Mouse (Mus musculus) heart, embryonic 14.5 days (tissue): ENCODE measurements around the gene Nupr1. TPM values are rescaled to one million over a fixed set of nuclear protein-coding genes. Genes with fewer than 3 reads are reported as not detected.

Experiments
- ATAC-seq: fragments of 200-750 bp; cut with Nextera tagmentation; 2 replicates; pipeline ENCODE4 v1.8.0; 2017; ENCODE audit warnings: low read depth, moderate TSS enrichment; ENCODE audit not compliant: insufficient number of reproducible peaks, insufficient read depth, low FRiP score
- H3K27ac ChIP-seq, 2 experiments: fragments of 200-500 bp in 1 of 2; fragments of 300-500 bp in 1 of 2; sonication (generic) in 1 of 2; replicated peaks in 1 of 2; 2 replicates each; pipeline ENCODE4 v1.5.1; 2012 to 2014; ENCODE audit warnings: low read depth in 2 of 2, low read length in 2 of 2, control low read depth in 1 of 2, mild to moderate bottlenecking in 1 of 2, mixed read lengths in 1 of 2; ENCODE audit not compliant: control insufficient read depth in 1 of 2, insufficient read depth in 1 of 2
- H3K27me3 ChIP-seq: fragments of 300-500 bp; sonication (generic); 2 replicates; pipeline ENCODE4 v1.6.1; 2014; ENCODE audit warnings: mild to moderate bottlenecking, low read length, control low read depth; ENCODE audit not compliant: control insufficient read depth, insufficient read depth
- H3K36me3 ChIP-seq: fragments of 300-500 bp; sonication (generic); 2 replicates; pipeline ENCODE4 v1.6.1; 2014; ENCODE audit warnings: mild to moderate bottlenecking, control low read depth, low read length, mixed read lengths; ENCODE audit not compliant: control insufficient read depth, insufficient read depth
- H3K4me1 ChIP-seq, 2 experiments: fragments of 200-500 bp in 1 of 2; fragments of 300-500 bp in 1 of 2; sonication (generic) in 1 of 2; 2 replicates each; pipeline ENCODE4 v1.6.1; 2012 to 2014; ENCODE audit warnings: low read length in 2 of 2, control low read depth in 1 of 2, mixed read lengths in 1 of 2; ENCODE audit not compliant: control insufficient read depth in 2 of 2, insufficient read depth in 2 of 2
- H3K4me2 ChIP-seq: fragments of 300-500 bp; sonication (generic); 2 replicates; pipeline ENCODE4 v1.6.1; 2014; ENCODE audit warnings: mild to moderate bottlenecking, low read length
- H3K4me3 ChIP-seq, 2 experiments: fragments of 200-500 bp in 1 of 2; fragments of 300-500 bp in 1 of 2; sonication (generic) in 1 of 2; 2 replicates each; pipeline ENCODE4 v1.5.1; 2012 to 2014; ENCODE audit warnings: low read length in 2 of 2, mild to moderate bottlenecking in 2 of 2, control low read depth in 1 of 2, low read depth in 1 of 2, moderate library complexity in 1 of 2; ENCODE audit not compliant: control insufficient read depth in 1 of 2, insufficient read depth in 1 of 2
- H3K9ac ChIP-seq: fragments of 300-500 bp; sonication (generic); 2 replicates; pipeline ENCODE4 v1.6.1; 2014; ENCODE audit warnings: mild to moderate bottlenecking, low read length
- H3K9me3 ChIP-seq: fragments of 300-500 bp; sonication (generic); 2 replicates; pipeline ENCODE4 v1.6.1; 2016; ENCODE audit warnings: low read length, control low read depth; ENCODE audit not compliant: control insufficient read depth
- WGBS: fragments of 180-500 bp; shearing (Covaris S2); extraction: QIAGEN DNeasy Blood & Tissue Kit; methylation state at CpG from one replicate; pipeline ENCODE4 v1.1.7; 2014; 5-methylcytosine and 5-hydroxymethylcytosine counted together
- polyA plus RNA-seq: library from polyadenylated mRNA; unstranded; fragments of >200 nt; fragmentation: Nextera tagmentation; extraction: Ambion mirVana; gene quantifications from 2 replicates; pipeline ENCODE4 v1.2.1, GENCODE M21; 2014

Gene Nupr1
- polyA plus RNA-seq, result 7.4 and 10.9 TPM in 2 replicates

- no peak within 1 kb of the TSS for H3K9ac ChIP-seq
- no peaks in the 10 kb centered on the region for H3K27me3 ChIP-seq
- no peak within 1 kb of the TSS for H3K27ac ChIP-seq
- no peaks in the 10 kb centered on the region; a peak in 1 of 4 replicates for H3K4me1 ChIP-seq
- WGBS, result 84% methylated on average over 4 of the region's 4 CpGs
- H3K4me2 ChIP-seq, result no peak within 1 kb of the TSS
- H3K36me3 ChIP-seq, result no peaks in the 10 kb centered on the region
- no peaks in the 10 kb centered on the region for H3K9me3 ChIP-seq
- no peak within 1 kb of the TSS for H3K4me3 ChIP-seq
- no peak for ATAC-seq
These were observed at the start of gene Nupr1 for GRCm38 (mm10) chr7:126630824-126631518. Nupr1 (minus strand) TSS chr7:126630861.

- peaks cover 7% of the 10 kb centered on the region; the same call in 1 of the 2 replicates for H3K36me3 ChIP-seq
- WGBS, result 84% methylated on average over 5 of the region's 5 CpGs
- peaks cover 2 to 11% of the 10 kb centered on the region in 2 experiments; a peak in 3 of 4 replicates for H3K4me1 ChIP-seq
- H3K9me3 ChIP-seq, result no peaks in the 10 kb centered on the region
- H3K4me2 ChIP-seq, result no peak overlapping the region
- H3K27me3 ChIP-seq, result no peaks in the 10 kb centered on the region
- no peak overlapping the region for H3K27ac ChIP-seq
- no peak overlapping the region for H3K9ac ChIP-seq
- ATAC-seq, result no peak
- no peak overlapping the region for H3K4me3 ChIP-seq
These were observed 49.0 kb upstream of the Nupr1 start for GRCm38 (mm10) chr7:126679683-126680082.

GRCm38 (mm10) chr7:126678545-126679341 lies 48.1 kb upstream of the Nupr1 start:
- Histone ChIP-seq H3K36me3 (peaks cover 8% of the 10 kb centered on the region; the same call in 1 of the 2 replicates), H3K9me3 (no peaks in the 10 kb centered on the region), H3K9ac (no peak overlapping the region), H3K4me1 (peaks cover 2 to 11% of the 10 kb centered on the region in 2 experiments; a peak in 3 of 4 replicates), H3K27me3 (no peaks in the 10 kb centered on the region), H3K4me2 (no peak overlapping the region), H3K4me3 (no peak overlapping the region), H3K27ac (no peak overlapping the region)
- no peak for ATAC-seq
- 74% methylated on average over 8 of the region's 8 CpGs for WGBS

GRCm38 (mm10) chr7:126676631-126677220 lies 46.1 kb upstream of the Nupr1 start:
- H3K27ac ChIP-seq, result peak overlapping the region in 1 of 2 experiments; percentile 43; a peak in 1 of 4 replicates
- ATAC-seq, result no peak
- no peak overlapping the region for H3K4me2 ChIP-seq
- no peaks in the 10 kb centered on the region for H3K9me3 ChIP-seq
- peaks cover 23% of the 10 kb centered on the region for H3K36me3 ChIP-seq
- H3K4me1 ChIP-seq, result peaks cover 2 to 11% of the 10 kb centered on the region in 2 experiments; a peak in 3 of 4 replicates
- H3K27me3 ChIP-seq, result no peaks in the 10 kb centered on the region
- no peak overlapping the region for H3K9ac ChIP-seq
- WGBS, result 65% methylated on average over 4 of the region's 4 CpGs
- no peak overlapping the region for H3K4me3 ChIP-seq

GRCm38 (mm10) chr7:126676207-126676606 lies 45.5 kb upstream of the Nupr1 start, which contains the start of gene Sult1a1:
Sult1a1 (minus strand) TSS chr7:126676432.
- Histone ChIP-seq H3K4me2 (peak within 1 kb of the TSS; percentile 1), H3K4me3 (no peak within 1 kb of the TSS), H3K27me3 (no peaks in the 10 kb centered on the region), H3K4me1 (peaks cover 2 to 11% of the 10 kb centered on the region in 2 experiments; a peak in 3 of 4 replicates), H3K9ac (no peak within 1 kb of the TSS), H3K27ac (peak within 1 kb of the TSS; percentile 43 to 56), H3K36me3 (peaks cover 29% of the 10 kb centered on the region), H3K9me3 (no peaks in the 10 kb centered on the region)
- WGBS, result 37% methylated on average over 1 of the region's 1 CpGs
- ATAC-seq, result no peak

- ATAC-seq, result no peak
- no peaks in the 10 kb centered on the region for H3K9me3 ChIP-seq
- peak overlapping the region; percentile 1; the same call in 1 of the 2 replicates for H3K4me2 ChIP-seq
- no peak overlapping the region for H3K9ac ChIP-seq
- WGBS, result 89% methylated on average over 8 of the region's 8 CpGs
- no peak overlapping the region for H3K27ac ChIP-seq
- no peaks in the 10 kb centered on the region for H3K27me3 ChIP-seq
- H3K36me3 ChIP-seq, result peaks cover 30% of the 10 kb centered on the region
- no peak overlapping the region for H3K4me3 ChIP-seq
- peaks cover 2 to 15% of the 10 kb centered on the region in 2 experiments; a peak in 3 of 4 replicates for H3K4me1 ChIP-seq
These were observed 44.4 kb upstream of the Nupr1 start for GRCm38 (mm10) chr7:126675104-126675503.

GRCm38 (mm10) chr7:126672111-126672510 lies 41.5 kb upstream of the Nupr1 start:
- Histone ChIP-seq H3K4me3 (no peak overlapping the region), H3K27ac (no peak overlapping the region), H3K27me3 (no peaks in the 10 kb centered on the region), H3K4me2 (no peak overlapping the region), H3K36me3 (peaks cover 30% of the 10 kb centered on the region), H3K9me3 (no peaks in the 10 kb centered on the region), H3K4me1 (peaks cover 2 to 15% of the 10 kb centered on the region in 2 experiments; a peak in 3 of 4 replicates), H3K9ac (no peak overlapping the region)
- WGBS, result 95% methylated on average over 9 of the region's 9 CpGs
- ATAC-seq, result no peak
